Mouse (Mus musculus) bone marrow macrophage, adult 2 months (primary cell): Measurements from ENCODE around the gene Ano10. TPM values are rescaled to one million over a fixed set of nuclear protein-coding genes. Genes with fewer than 3 reads are reported as not detected.

Experiments
- H3K27ac ChIP-seq: 2 replicates; pipeline ENCODE4 v1.5.1; 2012; ENCODE audit warnings: low read depth, low read length; ENCODE audit not compliant: insufficient read depth
- H3K4me1 ChIP-seq: 2 replicates; pipeline ENCODE4 v1.6.1; 2012; ENCODE audit warnings: low read length; ENCODE audit not compliant: control insufficient read depth, insufficient read depth
- H3K4me3 ChIP-seq: 2 replicates; pipeline ENCODE4 v1.5.1; 2012; ENCODE audit warnings: mild to moderate bottlenecking, low read length, moderate library complexity; ENCODE audit not compliant: insufficient read depth
- CTCF ChIP-seq: IDR thresholded peaks from 2 replicates; pipeline ENCODE4 v1.5.1; 2012; ENCODE audit warnings: low read depth, mild to moderate bottlenecking, low read length, moderate library complexity
- POLR2A ChIP-seq: IDR thresholded peaks from 2 replicates; pipeline ENCODE4 v1.6.1; 2012; ENCODE audit warnings: mild to moderate bottlenecking, low read depth, low read length, borderline replicate concordance
- polyA plus RNA-seq: library from polyadenylated mRNA; stranded (reverse); fragments of >200 nt; gene quantifications from 2 replicates; pipeline ENCODE4 v1.2.4, GENCODE M21; 2012; ENCODE audit not compliant: missing spikeins, insufficient read depth, insufficient read length

Gene Ano10
- polyA plus RNA-seq: 24.7 and 25.1 TPM in 2 replicates

DNA sequence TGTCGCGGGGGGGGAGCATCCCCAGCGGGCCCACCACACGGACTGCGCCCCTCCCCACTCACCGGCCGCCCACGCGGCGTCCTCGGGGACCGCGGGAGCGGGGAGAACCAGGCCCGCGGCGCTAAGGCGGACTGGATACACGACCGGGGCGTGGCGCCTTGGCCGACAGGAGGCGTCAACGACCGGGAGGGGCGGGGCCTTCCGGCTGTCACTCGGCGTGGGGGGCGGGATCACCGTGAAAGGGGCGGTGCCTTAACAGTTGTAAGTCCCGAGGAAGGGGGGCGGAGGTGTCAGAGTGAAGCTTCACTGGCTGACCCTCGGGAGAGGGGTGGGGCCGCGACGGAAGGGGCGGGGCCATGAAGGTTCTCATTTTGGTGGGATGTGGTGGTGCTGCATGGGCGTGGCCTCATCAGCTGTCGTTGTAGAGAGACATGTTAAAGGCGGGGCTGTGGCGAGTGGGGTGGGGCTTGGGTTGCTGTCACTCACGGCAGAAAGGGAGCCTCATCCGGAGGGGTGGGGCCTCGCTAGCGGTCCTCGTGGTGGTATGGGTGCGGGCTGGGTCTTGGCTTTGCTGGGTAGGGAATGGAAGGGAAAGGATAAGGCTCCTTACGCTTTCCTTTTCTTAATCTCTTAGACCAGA lies at the start of gene Ano10:
Gene Ano10 (minus strand): TSS at position 182 of the 640 bp plus-strand sequence.
- peaks cover 28% of the 10 kb centered on the region for H3K4me1 ChIP-seq
- no peak within 1 kb of the TSS for H3K27ac ChIP-seq
- peak within 1 kb of the TSS; percentile 67 for H3K4me3 ChIP-seq
- no peak for TF ChIP-seq POLR2A
- TF ChIP-seq CTCF: no peak

DNA sequence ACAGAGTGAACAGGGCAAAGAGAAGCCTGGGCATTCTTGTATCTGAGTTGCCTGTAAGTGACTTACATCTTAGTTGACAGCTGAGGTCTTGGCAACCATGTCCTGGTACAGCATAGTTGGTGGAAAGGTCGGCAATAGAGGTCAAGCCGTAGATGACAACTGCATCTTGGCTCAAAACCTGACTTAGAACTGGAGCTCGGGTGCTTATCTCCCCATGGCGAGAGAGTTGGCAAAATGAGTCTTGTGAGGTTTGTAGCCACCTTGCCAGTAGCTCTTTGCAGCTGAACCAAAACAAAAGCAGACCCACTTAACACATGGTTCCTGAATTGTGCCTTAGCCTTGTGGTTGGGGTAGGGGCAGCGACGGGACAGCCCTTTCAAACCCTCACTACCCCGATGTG lies 49.2 kb upstream of the Ano10 start:
- Histone ChIP-seq H3K4me3 (no peak overlapping the region), H3K4me1 (peaks cover 3% of the 10 kb centered on the region), H3K27ac (no peak overlapping the region)
- TF ChIP-seq CTCF: no peak
- TF ChIP-seq POLR2A: no peak

DNA sequence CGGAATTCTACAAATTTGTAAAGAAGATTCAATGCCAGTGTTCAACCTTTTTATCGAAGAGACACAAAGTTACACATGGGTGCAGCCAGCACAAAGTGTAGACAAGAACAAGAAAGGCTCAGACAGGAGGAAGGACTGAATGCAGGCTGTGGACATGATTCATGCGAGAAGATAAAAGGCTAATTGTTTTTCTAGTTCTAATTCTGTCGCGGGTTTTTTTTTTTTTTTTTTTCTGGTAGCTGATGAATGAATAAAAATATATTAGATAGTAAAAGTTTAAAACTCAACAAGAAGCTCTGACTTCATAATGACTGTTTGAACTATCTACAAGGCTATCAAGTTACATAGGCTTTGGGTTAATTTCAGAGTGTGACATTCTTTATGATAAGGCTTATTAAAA lies 45.7 kb upstream of the Ano10 start:
- peaks cover 15% of the 10 kb centered on the region for H3K4me1 ChIP-seq
- no peak overlapping the region for H3K4me3 ChIP-seq
- TF ChIP-seq CTCF (no peak), POLR2A (no peak)
- no peak overlapping the region for H3K27ac ChIP-seq

DNA sequence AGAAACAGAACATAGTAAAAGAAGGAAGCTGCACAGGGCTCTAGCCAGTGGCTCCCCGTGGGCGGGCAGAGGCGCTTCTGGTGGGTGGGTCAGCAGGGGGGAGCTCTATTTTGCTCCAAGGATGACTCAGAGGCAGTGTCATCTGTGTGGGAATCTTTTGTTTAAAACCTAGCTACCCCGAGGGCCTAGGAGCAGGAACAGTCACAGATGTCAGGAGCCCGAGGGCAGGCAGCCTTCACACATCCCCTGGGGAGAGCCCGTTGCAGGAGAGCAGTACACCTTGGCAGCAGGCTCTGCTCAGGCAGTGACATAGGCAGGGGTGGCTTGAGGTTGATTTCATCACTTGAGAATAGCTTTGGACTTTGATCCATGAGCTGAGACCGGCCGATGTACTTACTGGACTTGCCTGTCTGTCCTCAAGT lies 43.3 kb upstream of the Ano10 start:
- Histone ChIP-seq H3K27ac (no peak overlapping the region), H3K4me1 (peaks cover 15% of the 10 kb centered on the region), H3K4me3 (no peak overlapping the region)
- TF ChIP-seq POLR2A (no peak), CTCF (no peak)

DNA sequence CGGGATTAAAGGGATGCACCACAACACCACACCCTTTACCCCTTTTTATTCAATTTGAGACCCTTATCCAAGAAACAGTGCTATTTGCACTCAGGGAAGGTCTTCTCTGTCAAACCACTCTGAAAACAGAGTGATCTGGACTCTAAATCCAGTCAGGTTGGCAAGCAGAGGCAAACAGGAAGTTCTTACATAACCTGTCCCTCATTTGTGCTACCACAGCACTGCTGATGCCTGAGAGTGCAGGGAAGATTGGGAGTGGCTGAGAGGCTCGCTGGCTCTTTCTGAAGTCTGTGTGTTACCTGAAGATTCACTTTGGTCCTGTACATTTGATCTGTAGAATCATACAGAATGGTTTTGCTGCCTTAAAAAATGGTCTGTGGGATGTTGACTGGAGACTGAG lies 42.5 kb upstream of the Ano10 start:
- peaks cover 15% of the 10 kb centered on the region for H3K4me1 ChIP-seq
- no peak for TF ChIP-seq CTCF

DNA sequence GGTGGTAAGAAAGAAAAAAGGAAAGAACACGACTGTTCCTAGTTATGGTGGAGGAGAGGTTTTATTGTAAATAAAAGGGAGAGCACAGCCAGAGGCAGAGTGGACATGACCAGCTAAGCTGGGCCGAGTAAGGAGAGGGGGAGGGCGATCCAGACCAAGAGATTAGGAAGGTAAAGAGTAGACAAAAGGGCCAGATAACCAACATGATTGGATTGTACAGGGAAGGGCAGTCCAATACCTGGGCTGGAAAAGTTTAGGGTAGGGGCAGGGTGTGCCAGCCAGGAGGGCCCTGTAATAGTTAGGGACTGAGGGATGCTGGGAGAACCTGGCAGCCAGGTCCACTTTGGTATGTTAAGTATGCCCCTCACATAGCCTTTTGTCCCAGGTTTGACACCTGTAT lies 34.0 kb upstream of the Ano10 start:
- Histone ChIP-seq H3K4me1 (no peaks in the 10 kb centered on the region), H3K27ac (no peak overlapping the region), H3K4me3 (no peak overlapping the region)
- TF ChIP-seq CTCF (no peak), POLR2A (no peak)

More for the DNA sequence above, 42.5 kb upstream of the Ano10 start:
- no peak overlapping the region for H3K4me3 ChIP-seq
- no peak overlapping the region for H3K27ac ChIP-seq

DNA sequence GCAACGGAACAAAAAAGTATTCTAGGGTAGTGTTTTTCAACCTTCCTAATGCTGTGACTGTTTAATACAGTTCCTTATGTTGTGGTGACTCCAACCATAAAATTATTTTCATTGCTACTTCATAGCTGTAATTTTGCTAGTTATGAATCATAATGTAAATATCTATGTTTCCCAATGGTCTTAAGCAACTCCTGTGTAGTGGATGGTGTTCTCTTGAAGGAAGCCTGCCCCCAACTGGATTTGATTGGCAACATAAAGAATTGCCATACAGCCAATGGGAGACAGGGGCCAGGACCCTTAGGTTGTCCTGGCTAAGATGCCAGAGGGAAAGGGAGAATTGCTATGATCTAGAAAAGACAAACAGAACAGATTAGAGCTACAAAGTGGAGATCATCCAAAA lies 31.8 kb upstream of the Ano10 start:
- Histone ChIP-seq H3K4me1 (no peaks in the 10 kb centered on the region), H3K27ac (no peak overlapping the region), H3K4me3 (no peak overlapping the region)
- TF ChIP-seq POLR2A: no peak
- no peak for TF ChIP-seq CTCF

DNA sequence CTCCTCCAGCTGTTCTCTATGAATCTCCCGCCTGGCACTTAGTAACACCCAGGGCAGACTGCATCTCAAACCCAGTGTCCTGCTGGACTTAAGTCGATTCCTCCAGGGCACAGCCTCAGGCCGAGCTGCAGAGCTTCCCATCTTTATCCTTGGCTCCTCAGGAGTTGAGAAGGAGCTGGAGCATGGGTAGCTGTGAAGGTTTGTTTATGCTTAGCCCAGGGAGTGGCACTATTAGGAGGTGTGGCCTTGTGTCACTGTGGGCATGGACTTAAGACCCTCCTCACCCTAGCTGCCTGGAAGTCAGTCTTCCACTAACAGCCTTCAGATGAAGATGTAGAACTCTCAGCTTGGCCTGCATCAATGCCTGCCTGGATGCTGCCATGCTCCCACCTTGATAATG lies 28.1 kb upstream of the Ano10 start:
- TF ChIP-seq POLR2A: no peak
- no peak for TF ChIP-seq CTCF

DNA sequence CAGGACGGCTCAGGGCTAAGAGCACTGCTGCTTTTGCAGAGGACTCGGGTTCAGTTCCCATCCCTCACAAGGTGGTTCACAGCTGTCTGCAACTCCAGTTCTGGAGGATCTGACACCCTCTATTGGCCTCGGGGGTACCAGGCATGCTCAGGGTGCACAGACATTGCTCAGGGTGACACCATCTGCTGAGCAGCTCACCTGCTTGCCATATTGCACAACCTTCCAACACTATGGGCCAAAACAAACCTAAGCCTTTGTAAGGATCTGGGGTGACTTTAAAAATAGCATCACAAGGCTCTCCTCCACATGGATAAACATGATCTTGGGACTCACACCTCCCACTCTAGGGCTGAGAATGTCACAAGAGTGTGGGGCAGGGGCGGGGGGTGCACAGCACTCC lies 26.4 kb upstream of the Ano10 start:
- TF ChIP-seq CTCF: no peak
- TF ChIP-seq POLR2A: no peak
- Histone ChIP-seq H3K27ac (no peak overlapping the region), H3K4me3 (no peak overlapping the region), H3K4me1 (no peaks in the 10 kb centered on the region)

More for the DNA sequence above, 28.1 kb upstream of the Ano10 start:
- Histone ChIP-seq H3K4me3 (no peak overlapping the region), H3K4me1 (no peaks in the 10 kb centered on the region), H3K27ac (no peak overlapping the region)

DNA sequence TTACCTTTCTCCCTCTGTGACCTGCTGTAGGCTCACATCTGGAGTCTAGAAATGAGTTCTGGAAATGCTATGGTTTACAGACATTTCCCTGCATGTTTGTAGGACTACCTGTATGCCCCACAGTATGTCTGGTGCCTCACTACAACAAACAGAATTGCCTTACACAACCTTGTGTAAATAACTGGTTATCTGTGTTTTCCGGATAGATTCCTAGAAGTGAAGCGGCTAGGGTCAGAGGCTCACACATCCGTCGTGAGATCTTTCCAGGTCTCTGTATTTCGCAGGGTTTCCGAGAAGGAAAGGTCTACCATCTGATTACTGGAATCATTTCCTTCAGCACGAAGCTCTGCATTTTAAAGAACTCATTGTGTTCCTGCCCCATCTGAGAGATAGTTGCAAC lies 22.3 kb upstream of the Ano10 start:
- TF ChIP-seq CTCF (no peak), POLR2A (no peak)
- H3K4me1 ChIP-seq: 0 out of 2 replicates have a peak, but pooled peaks cover 2% of the 10 kb centered on the region
- H3K27ac ChIP-seq: no peak overlapping the region
- H3K4me3 ChIP-seq: no peak overlapping the region
